Mouse (Mus musculus) heart, embryonic 15.5 days (tissue): ENCODE data around the gene Kcnj16. TPM values are rescaled to one million over a fixed set of nuclear protein-coding genes. Genes with fewer than 3 reads are reported as not detected.

ENCODE experiments used
- polyA plus RNA-seq: library from polyadenylated mRNA; unstranded; fragments of >200 nt; fragmentation: Nextera tagmentation; extraction: Ambion mirVana; gene quantifications from 2 replicates; pipeline ENCODE4 v1.2.1, GENCODE M21; 2015

Gene Kcnj16
- polyA plus RNA-seq, 1 experiment from 2014 or later, result not detected

Other genes starting within 250 kb of the Kcnj16 start
- gene Kcnj2, start 98.1 kb downstream of the Kcnj16 start, polyA plus RNA-seq, result 4.8 and 5.7 TPM in 2 replicates